Mouse (Mus musculus) liver, embryonic 11.5 days (tissue): ENCODE results near the gene Ppp2r1b. TPM values are rescaled to one million over a fixed set of nuclear protein-coding genes. Genes with fewer than 3 reads are reported as not detected.
A peak's percentile ranks its signal among the peaks of the same experiment; 100 is the strongest.

ENCODE experiments used
- ATAC-seq: fragments of 200-750 bp; cut with Nextera tagmentation; replicated peaks from 2 replicates; pipeline ENCODE4 v1.8.0; 2017; ENCODE audit warnings: moderate number of reproducible peaks, mild to moderate bottlenecking, moderate TSS enrichment, moderate library complexity; ENCODE audit not compliant: low FRiP score
- DNase-seq: peaks from one replicate; pipeline ENCODE4 v3.0.0-alpha.2; 2017; ENCODE audit warnings: low spot score
- H3K27ac ChIP-seq: fragments of 300-500 bp; sonication (generic); 2 replicates; pipeline ENCODE4 v1.5.1; 2014; ENCODE audit warnings: mild to moderate bottlenecking, low read depth, low read length, control low read depth
- H3K27me3 ChIP-seq: fragments of 300-500 bp; sonication (generic); replicated peaks from 2 replicates; pipeline ENCODE4 v1.6.1; 2014; ENCODE audit warnings: low read length, mixed read lengths; ENCODE audit not compliant: control insufficient read depth, insufficient read depth
- H3K36me3 ChIP-seq: fragments of 300-500 bp; sonication (generic); 2 replicates; pipeline ENCODE4 v1.6.1; 2014; ENCODE audit warnings: mild to moderate bottlenecking, low read length, moderate library complexity, mixed read lengths; ENCODE audit not compliant: control insufficient read depth, insufficient read depth
- H3K4me1 ChIP-seq: fragments of 300-500 bp; sonication (generic); replicated peaks from 2 replicates; pipeline ENCODE4 v1.6.1; 2014; ENCODE audit warnings: low read length, mixed read lengths; ENCODE audit not compliant: control insufficient read depth, insufficient read depth
- H3K4me2 ChIP-seq: fragments of 300-500 bp; sonication (generic); 2 replicates; pipeline ENCODE4 v1.6.1; 2014; ENCODE audit warnings: mild to moderate bottlenecking, control low read depth, moderate library complexity
- H3K4me3 ChIP-seq: fragments of 300-500 bp; sonication (generic); 2 replicates; pipeline ENCODE4 v1.5.1; 2014; ENCODE audit warnings: low read depth, low read length, control low read depth
- H3K9ac ChIP-seq: fragments of 300-500 bp; sonication (generic); 2 replicates; pipeline ENCODE4 v1.6.1; 2014; ENCODE audit warnings: low read depth, low read length, control low read depth
- H3K9me3 ChIP-seq: fragments of 300-500 bp; sonication (generic); 2 replicates; pipeline ENCODE4 v1.6.1; 2016; ENCODE audit warnings: low read length, inconsistent platforms, mixed read lengths; ENCODE audit not compliant: control insufficient read depth
- WGBS: fragments of 180-500 bp; shearing (Covaris S2); extraction: QIAGEN DNeasy Blood & Tissue Kit; methylation state at CpG from one replicate; pipeline ENCODE4 v1.1.7; 2014; 5-methylcytosine and 5-hydroxymethylcytosine counted together
- polyA plus RNA-seq: library from polyadenylated mRNA; unstranded; fragments of >200 nt; fragmentation: Nextera tagmentation; extraction: Ambion mirVana; gene quantifications from 2 replicates; pipeline ENCODE4 v1.2.1, GENCODE M21; 2014

Gene Ppp2r1b
- polyA plus RNA-seq, 1 experiment from 2014 or later = 143 TPM

DNA sequence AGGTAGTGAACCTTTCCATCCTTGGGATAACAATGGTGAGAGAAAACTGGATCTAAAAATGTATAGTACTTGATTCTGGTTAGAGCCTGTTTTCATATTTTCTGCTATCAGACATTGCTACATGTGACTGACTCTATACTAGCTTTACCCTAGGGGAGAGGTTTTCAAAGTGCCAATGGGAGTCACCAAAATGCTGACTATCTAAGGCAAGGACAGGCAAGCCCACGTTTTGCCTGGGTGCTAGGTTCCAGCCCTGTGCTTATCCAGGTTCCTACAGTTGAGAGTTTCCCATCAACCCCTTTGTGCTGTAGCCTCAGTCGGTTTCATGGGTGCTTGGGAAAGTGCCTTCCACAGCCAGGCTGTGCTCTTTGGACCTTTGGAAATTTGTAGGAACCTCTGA lies 33.4 kb upstream of the Ppp2r1b start:
- Histone ChIP-seq H3K4me1 (peaks cover 30% of the 10 kb centered on the region), H3K27ac (peak overlapping the region; percentile 83), H3K27me3 (no peaks in the 10 kb centered on the region), H3K9me3 (no peaks in the 10 kb centered on the region), H3K36me3 (peaks cover 30% of the 10 kb centered on the region), H3K9ac (no peak overlapping the region), H3K4me3 (no peak overlapping the region), H3K4me2 (peak overlapping the region; percentile 27; the same call in 1 of the 2 replicates)
- no peak for DNase-seq
- WGBS = 48% methylated on average over 2 of the region's 2 CpGs
- ATAC-seq = peak; percentile 56

DNA sequence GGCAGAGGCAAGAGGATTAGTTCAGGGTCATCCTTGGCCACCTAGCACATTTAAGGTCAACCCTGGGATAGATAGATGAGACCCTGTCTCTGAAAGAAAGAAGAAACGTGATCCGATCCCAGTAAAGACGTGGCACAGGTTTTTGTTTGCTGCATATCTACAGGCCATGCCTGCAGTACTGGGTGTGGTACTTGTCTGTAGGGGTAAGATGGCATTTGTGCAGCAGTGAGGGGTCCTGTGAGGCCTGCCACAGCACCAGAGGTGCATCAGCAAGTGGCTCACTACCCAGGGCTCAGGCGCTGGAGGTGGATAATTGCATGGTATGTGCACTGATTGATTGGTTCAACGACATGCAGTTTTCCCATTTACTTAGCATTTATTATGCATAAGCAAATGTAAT lies 31.3 kb upstream of the Ppp2r1b start:
- Histone ChIP-seq H3K4me3 (no peak overlapping the region), H3K27ac (no peak overlapping the region; the same call in 1 of the 2 replicates), H3K27me3 (no peaks in the 10 kb centered on the region), H3K4me1 (peaks cover 30% of the 10 kb centered on the region), H3K36me3 (peaks cover 28% of the 10 kb centered on the region), H3K9me3 (no peaks in the 10 kb centered on the region), H3K4me2 (no peak overlapping the region), H3K9ac (no peak overlapping the region)
- DNase-seq (no peak), ATAC-seq (peak; percentile 70)
- WGBS = 81% methylated on average over 5 of the region's 5 CpGs

DNA sequence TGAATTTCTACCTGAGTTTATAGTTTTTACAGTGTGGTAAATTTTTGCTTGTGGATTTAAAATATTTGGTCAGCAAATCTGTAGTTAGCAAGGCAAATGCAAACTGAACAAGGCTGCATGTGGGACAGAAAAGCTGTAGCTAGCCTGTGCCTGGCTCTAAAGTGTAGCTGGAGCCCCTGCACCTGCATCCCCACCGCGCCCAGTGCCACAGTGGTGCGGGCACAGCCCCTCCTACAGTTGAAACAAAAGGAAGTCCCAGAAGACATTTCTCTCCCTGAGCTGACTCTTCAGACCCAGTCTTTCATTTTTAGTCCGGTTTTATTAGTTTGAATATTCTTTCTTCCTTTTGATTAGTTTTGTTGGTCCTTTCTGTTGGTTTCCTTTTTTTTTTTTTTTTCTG lies 29.4 kb upstream of the Ppp2r1b start:
- H3K4me1 ChIP-seq = peaks cover 22% of the 10 kb centered on the region
- ATAC-seq = no peak
- H3K9ac ChIP-seq = no peak overlapping the region
- no peak overlapping the region for H3K27ac ChIP-seq
- H3K4me2 ChIP-seq = no peak overlapping the region
- H3K9me3 ChIP-seq = no peaks in the 10 kb centered on the region
- DNase-seq = no peak
- no peak overlapping the region for H3K4me3 ChIP-seq
- 92% methylated on average over 4 of the region's 4 CpGs for WGBS
- H3K36me3 ChIP-seq = peaks cover 18% of the 10 kb centered on the region
- no peaks in the 10 kb centered on the region for H3K27me3 ChIP-seq

- ATAC-seq (peak; percentile 80), DNase-seq (no peak)
- Histone ChIP-seq H3K4me1 (peaks cover 18% of the 10 kb centered on the region), H3K36me3 (peaks cover 21% of the 10 kb centered on the region), H3K9me3 (no peaks in the 10 kb centered on the region), H3K9ac (no peak overlapping the region), H3K27ac (peak overlapping the region; percentile 45; the same call in 1 of the 2 replicates), H3K4me3 (no peak overlapping the region), H3K27me3 (no peaks in the 10 kb centered on the region), H3K4me2 (no peak overlapping the region)
- WGBS = 87% methylated on average over 1 of the region's 1 CpGs
Observed at GRCm38 (mm10) chr9:50816512-50816911, 28.6 kb upstream of the Ppp2r1b start.

DNA sequence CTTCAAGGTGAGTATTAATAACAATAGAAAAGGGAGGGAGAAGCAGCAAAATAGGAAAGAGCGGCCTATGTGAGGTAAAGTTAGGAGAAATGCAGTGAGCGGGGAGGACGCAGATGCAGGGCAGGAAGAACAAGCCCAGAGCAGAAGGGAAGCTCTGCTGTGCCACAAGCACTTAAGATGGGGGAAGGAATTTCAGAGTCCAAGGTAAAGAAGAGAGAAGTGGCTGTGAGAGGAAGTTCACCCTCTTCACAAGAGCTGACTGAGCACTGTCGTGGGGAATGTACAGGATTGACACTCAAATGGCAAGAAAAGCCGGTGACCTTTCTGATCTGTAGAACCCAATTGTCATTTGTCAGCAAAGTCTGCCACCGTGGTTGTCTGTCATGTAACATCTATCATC lies 27.1 kb upstream of the Ppp2r1b start:
- H3K36me3 ChIP-seq = peaks cover 15% of the 10 kb centered on the region
- no peak for DNase-seq
- no peak overlapping the region for H3K4me3 ChIP-seq
- H3K27ac ChIP-seq = no peak overlapping the region
- ATAC-seq = no peak
- no peaks in the 10 kb centered on the region for H3K27me3 ChIP-seq
- no peak overlapping the region for H3K9ac ChIP-seq
- H3K4me1 ChIP-seq = peaks cover 10% of the 10 kb centered on the region
- H3K4me2 ChIP-seq = no peak overlapping the region
- WGBS = 75% methylated on average over 6 of the region's 6 CpGs
- H3K9me3 ChIP-seq = no peaks in the 10 kb centered on the region

- H3K4me1 ChIP-seq = peaks cover 11% of the 10 kb centered on the region
- no peak overlapping the region for H3K27ac ChIP-seq
- 89% methylated on average over 6 of the region's 6 CpGs for WGBS
- no peaks in the 10 kb centered on the region for H3K27me3 ChIP-seq
- H3K4me3 ChIP-seq = no peak overlapping the region
- H3K4me2 ChIP-seq = no peak overlapping the region
- no peak for DNase-seq
- no peaks in the 10 kb centered on the region for H3K9me3 ChIP-seq
- no peak overlapping the region for H3K9ac ChIP-seq
- no peak for ATAC-seq
- peaks cover 9% of the 10 kb centered on the region for H3K36me3 ChIP-seq
Observed at GRCm38 (mm10) chr9:50819716-50820115, 25.4 kb upstream of the Ppp2r1b start.

GRCm38 (mm10) chr9:50821651-50822050 lies 23.4 kb upstream of the Ppp2r1b start:
- Histone ChIP-seq H3K36me3 (peaks cover 7% of the 10 kb centered on the region), H3K27me3 (no peaks in the 10 kb centered on the region), H3K4me2 (no peak overlapping the region), H3K4me1 (peaks cover 15% of the 10 kb centered on the region), H3K27ac (no peak overlapping the region), H3K9me3 (no peaks in the 10 kb centered on the region), H3K9ac (no peak overlapping the region), H3K4me3 (no peak overlapping the region)
- DNase-seq (no peak), ATAC-seq (no peak)
- WGBS = 86% methylated on average over 6 of the region's 6 CpGs

GRCm38 (mm10) chr9:50822216-50822615 lies 22.9 kb upstream of the Ppp2r1b start:
- no peak overlapping the region for H3K9ac ChIP-seq
- peaks cover 15% of the 10 kb centered on the region for H3K4me1 ChIP-seq
- peaks cover 4% of the 10 kb centered on the region for H3K36me3 ChIP-seq
- H3K27me3 ChIP-seq = no peaks in the 10 kb centered on the region
- no peak overlapping the region for H3K4me3 ChIP-seq
- no peak for DNase-seq
- 94% methylated on average over 5 of the region's 5 CpGs for WGBS
- no peaks in the 10 kb centered on the region for H3K9me3 ChIP-seq
- H3K27ac ChIP-seq = no peak overlapping the region
- H3K4me2 ChIP-seq = no peak overlapping the region
- no peak for ATAC-seq

DNA sequence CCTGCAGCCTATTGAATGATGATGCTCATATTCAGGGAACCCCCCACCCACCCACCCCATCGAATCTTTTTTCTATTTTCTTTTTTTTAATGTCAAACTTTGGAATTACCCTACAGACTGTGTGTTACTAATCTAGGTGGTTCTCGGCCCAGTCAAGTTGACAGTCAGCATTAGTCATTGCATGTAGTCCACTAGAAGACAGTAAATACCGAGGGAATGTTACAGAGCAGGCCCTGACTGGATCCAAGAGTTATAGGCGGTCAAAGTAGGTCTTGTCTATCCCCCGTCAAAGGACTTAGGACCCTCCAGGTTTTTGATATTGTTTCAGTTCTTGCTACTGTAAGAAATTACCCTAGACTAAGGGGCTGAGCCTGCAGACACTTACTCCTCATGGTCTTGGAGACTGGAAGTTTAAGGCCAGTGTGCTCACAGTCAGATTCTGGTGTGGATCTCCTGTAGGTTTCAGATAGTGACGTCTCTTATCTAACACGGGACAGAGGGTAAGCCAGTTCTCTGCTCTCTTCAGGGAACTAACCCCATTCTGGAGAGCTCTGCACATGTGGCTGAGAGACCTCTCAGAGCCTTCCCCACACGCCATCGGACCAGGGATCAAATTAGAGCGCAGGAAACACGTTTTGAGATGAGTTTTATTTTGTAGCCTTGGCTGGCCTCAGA lies 21.2 kb upstream of the Ppp2r1b start:
- H3K4me3 ChIP-seq = no peak overlapping the region
- peak overlapping the region; percentile 48 for H3K4me2 ChIP-seq
- no peak for DNase-seq
- no peaks in the 10 kb centered on the region for H3K9me3 ChIP-seq
- peaks cover 15% of the 10 kb centered on the region for H3K4me1 ChIP-seq
- H3K36me3 ChIP-seq = peaks cover 3% of the 10 kb centered on the region; the same call in 1 of the 2 replicates
- peak overlapping the region; percentile 50 for H3K9ac ChIP-seq
- peak; percentile 100 for ATAC-seq
- 55% methylated on average over 11 of the region's 11 CpGs for WGBS
- H3K27me3 ChIP-seq = no peaks in the 10 kb centered on the region
- H3K27ac ChIP-seq = peak overlapping the region; percentile 78
